Mouse (Mus musculus): Measurements from ENCODE around the gene Plekhg5. TPM values are rescaled to one million over a fixed set of nuclear protein-coding genes. Genes with fewer than 3 reads are reported as not detected.

Gene Plekhg5
- polyA plus RNA-seq, 3 experiments from 2014 or later = 2.5 to 3.7 (median 2.9) TPM

GRCm38 (mm10) chr4:152070494-152071396, 1.6 kb upstream of the Plekhg5 start:
- ATAC-seq = no peak

GRCm38 (mm10) chr4:152072655-152073054, 357 bp downstream of the Plekhg5 start:
- no peak for ATAC-seq

DNA sequence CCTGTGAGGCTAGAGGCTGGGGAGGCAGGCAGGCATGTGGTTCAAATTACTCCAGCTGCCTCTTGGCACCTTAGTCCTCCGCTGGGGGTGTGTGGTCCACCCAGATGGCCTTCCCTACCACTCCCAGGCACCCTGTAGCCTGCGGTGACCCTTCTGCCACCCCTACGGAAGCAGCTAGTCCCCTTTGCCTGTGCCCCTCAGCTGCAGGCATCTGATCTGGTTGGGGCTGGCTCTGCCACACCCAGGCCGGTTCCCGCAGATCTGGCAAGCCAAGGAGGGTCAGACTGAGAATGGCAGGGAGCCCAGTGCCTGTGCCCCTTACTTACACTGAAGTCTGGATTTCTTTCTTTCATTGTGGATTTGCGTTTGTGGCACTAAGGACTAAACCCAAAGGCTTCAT, 1.4 kb downstream of the Plekhg5 start:
- ATAC-seq = no peak

GRCm38 (mm10) chr4:152074548-152074947, 2.2 kb downstream of the Plekhg5 start:
- ATAC-seq = no peak

GRCm38 (mm10) chr4:152077191-152077590, 4.9 kb downstream of the Plekhg5 start:
- no peak for ATAC-seq

- ATAC-seq = no peak
These were observed 5.8 kb downstream of the Plekhg5 start for GRCm38 (mm10) chr4:152078105-152078530.

GRCm38 (mm10) chr4:152079261-152079660, 7.0 kb downstream of the Plekhg5 start:
- ATAC-seq = no peak

- ATAC-seq = no peak
These were observed 7.6 kb downstream of the Plekhg5 start for GRCm38 (mm10) chr4:152079931-152080330.

DNA sequence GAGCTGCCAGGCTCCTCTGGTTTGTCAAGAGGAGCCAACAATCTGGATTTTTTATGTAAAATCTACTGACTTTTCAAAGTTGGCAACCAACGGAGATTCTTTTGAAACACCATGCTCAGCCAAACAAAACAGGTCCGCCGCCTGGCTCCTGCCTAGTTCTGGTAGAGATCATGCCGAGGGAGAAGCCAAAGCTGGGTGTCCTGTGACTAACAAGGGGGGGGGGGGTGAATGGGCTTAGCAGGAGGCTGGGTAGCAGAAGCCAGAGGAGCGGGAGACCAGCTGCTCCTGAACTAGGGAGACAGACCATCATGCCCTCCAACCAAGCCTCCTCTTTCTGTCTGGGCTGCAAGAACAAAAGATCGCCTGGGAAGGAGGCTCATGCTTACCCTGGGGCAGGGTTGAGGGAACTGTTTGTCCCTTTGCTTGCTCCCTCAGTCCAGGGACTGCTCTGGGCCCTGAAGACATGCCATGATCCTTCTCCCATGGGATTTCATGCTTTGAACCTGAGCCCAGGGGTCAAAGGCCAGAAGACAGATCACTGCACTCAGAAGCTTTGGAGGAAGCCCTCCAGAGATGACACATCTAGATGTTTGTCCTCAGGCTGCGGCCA, 11.4 kb downstream of the Plekhg5 start:
- ATAC-seq = no peak

DNA sequence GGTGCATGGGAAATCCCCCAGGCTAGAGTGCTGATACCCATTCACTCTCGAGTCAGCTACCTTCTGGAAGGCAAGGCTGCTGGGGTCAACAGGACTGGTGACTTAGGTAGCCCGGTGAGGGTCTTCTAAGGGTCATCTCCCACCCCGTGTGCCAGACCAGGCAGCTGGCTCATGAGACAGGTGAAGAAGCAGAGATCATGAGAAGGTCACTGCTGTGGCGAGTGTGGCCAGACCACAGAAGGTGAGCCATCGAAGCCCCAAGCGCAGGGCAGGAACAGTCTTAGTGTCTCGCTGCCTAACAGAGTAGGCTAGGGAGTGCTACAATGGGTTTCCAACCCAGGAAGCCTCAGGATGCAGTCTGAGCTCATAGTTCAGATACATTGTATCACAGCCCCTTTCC, 12.3 kb downstream of the Plekhg5 start:
- ATAC-seq = no peak

DNA sequence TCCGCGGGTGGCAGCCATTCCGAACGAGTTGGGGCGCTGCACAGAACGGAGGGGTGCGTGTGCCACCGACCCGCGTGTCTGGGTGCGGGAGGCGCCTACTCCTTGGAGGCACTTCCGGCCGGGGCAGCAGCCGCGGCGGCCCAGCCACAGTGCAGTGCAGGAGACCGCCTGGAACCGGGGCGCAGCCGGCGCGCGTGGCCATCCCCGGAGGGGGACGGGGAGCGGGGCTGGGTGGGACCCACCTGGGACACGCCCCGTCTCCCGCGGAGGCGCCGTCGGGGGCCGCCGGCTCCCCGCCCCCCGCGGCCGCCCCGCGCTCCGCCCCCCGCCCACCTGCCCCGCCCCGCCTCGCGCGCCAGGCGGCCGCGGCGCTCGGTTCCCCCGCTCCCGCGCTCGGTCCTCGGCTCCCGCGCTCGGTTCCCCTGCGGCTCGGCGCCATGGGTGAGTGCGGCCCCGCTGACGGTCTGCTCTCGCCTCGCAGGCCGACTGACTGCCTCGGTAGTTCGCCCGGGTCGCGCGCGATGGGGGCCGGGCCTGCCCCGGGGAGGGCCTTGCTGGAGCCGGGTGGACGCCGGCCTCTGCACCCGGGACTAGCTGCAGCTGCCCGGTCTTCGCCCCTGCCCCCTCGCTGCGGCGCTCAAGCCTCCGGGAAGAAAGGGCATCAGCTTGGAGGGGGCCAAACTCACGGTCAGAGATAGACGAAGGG, 14.4 kb downstream of the Plekhg5 start:
- ATAC-seq = peak; percentile 81

DNA sequence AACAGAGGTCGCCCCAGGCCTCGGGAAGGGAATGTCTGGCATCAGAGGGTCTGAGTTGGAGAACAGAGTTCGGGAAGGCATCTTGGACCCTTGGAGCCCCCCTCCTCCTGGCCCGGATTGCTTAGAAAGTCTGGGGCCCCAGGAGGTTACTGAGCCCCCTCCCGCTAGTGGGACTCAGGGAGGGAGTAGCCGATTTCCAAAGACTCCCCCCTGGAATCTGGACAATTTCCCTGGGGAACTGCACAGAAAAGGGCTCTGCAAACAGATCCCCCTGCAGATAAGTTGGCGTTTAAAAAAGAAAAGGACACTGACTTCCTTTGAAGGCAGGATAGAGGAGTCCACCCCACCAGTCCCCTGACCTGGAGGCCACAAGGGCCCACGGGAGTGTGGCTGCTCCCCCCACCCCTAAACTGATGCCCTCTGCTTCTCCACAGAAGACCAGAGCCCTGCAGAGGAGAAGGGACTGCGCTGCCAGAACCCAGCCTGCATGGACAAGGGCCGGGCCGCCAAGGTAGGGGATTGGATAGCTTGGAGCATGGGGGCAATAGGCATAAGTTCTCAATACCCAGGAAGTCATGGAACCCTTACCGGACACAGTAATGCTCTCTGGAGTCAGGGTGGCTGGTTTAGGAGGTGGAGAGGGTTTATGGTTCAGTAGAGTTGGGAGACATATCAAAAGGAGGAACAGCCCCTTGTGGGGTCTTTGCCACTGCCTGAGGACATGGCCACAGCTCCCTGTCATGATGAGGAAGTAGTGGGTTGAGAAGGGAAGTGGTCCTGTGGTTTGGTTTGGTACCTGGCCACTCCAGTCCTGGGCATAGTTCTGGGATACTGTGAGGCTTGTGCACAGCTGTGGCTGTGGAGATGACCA, 15.1 kb downstream of the Plekhg5 start:
- ATAC-seq = no peak

DNA sequence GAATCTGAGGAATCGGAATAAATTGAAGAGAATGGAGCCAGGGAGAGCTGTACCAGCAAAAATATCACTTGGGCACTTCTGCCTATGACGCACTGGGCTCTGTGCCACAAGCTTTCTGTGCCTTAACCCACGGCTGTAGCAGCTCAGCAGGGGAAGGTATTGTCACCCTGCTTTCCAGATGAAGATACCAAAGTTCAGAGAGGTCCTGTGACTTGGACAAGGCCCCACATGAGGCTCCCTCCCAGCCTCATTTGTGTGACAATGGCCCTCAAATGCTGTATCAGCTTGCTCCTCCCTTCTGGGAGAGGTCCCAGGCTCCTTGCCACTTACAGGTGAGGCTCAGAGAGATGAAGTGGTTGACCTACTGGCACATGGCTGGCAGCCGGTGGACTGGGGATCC, 15.8 kb downstream of the Plekhg5 start:
- ATAC-seq = no peak

- no peak for ATAC-seq
These were observed 16.3 kb downstream of the Plekhg5 start for GRCm38 (mm10) chr4:152088556-152089120.

DNA sequence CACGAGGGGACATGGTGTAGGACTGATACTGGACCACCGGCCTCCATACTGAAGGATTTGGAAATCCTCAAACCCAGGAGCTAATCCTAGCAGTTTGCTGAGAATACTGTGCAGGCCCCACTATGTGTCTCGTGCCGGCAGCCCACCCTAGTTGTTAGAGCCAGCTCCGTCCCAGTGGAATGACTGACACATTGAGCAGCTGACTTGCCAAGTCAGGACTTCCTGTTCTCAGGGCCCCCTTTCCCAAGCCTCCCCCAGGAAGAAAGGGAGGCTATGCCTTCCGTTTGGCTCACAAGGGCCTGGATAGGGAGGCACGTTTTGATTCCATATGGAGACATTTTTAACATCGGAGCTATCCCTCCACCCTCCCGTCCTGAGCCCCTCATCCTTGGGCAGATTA, 17.9 kb downstream of the Plekhg5 start:
- ATAC-seq = no peak

- ATAC-seq = no peak
These were observed 20.5 kb downstream of the Plekhg5 start for GRCm38 (mm10) chr4:152092751-152093293.

DNA sequence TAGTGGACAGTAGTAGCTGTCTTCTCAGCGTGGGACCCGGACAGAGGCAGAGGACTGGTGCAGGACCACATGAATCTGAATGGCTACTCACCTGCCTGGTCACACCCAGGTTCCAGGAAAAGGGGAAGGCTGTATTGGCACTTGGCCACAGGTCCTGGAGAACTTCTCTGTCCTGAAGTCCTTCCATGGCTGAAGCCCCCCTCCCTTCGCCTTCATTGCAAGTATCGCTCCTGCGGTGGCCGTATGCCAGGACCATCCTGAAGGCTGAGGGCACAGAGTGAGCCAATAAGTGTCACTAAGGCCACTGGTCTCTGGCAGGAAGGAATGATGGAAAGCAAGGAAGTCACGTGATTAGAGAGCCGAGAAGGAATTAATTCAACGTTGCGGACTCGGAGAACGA, 21.9 kb downstream of the Plekhg5 start:
- no peak for ATAC-seq

DNA sequence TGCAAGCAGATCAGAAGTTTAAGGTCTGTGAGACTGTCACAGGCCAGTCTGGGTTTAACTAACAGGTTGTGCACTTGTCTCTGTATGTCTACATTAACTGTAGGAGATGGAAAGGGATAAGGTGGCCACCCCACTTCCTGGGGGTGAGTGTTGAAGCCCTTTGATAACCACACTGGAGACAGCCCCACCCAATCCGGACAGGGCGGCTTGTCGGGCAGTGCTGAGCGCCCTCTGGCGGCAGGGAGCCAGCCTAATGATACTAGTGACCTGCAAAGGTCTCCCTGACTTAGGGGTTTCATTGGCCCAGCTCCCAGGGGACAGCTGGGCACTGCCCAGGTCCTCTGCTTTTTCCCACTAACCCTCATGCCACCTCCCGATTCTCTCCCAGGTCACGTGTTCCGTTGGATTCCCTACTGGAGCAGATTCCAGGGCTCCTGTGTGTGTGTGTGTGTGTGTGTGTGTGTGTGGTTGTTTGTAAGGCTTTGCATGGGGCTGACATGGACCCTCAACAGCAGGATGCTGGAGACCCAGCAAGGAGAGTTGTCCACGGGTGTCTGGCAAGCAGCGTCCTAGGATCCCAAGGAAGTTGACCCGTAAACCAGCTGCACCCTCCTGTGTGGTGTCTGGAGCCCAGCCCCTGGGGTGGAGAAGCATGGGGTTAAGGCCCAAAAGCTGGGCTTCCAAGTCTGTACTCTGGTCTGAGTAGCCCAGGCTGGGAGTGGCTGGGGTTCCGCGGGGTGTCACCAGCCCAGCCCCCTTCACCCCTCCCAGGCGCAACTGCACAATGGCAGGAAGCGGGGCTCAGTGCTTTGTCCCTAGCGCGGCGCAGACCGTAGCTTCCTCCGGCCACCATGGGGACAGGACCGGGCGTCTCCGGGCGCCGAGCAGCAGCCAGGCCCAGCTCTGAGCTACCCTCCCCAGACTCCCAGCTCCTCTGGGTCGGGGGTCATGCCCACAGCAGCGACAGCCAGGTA, 23.9 kb downstream of the Plekhg5 start:
- ATAC-seq = peak; percentile 88

GRCm38 (mm10) chr4:152096927-152097326, 24.6 kb downstream of the Plekhg5 start:
- ATAC-seq = no peak
